Mouse (Mus musculus) heart, embryonic 14.5 days (tissue): ENCODE measurements around the gene Gjb3. TPM values are rescaled to one million over a fixed set of nuclear protein-coding genes. Genes with fewer than 3 reads are reported as not detected.

ENCODE experiments used
- ATAC-seq: fragments of 200-750 bp; cut with Nextera tagmentation; 2 replicates; pipeline ENCODE4 v1.8.0; 2017; ENCODE audit warnings: low read depth, moderate TSS enrichment; ENCODE audit not compliant: insufficient number of reproducible peaks, insufficient read depth, low FRiP score
- H3K27ac ChIP-seq, 2 experiments: fragments of 200-500 bp in 1 of 2; fragments of 300-500 bp in 1 of 2; sonication (generic) in 1 of 2; replicated peaks in 1 of 2; 2 replicates each; pipeline ENCODE4 v1.5.1; 2012 to 2014; ENCODE audit warnings: low read depth in 2 of 2, low read length in 2 of 2, control low read depth in 1 of 2, mild to moderate bottlenecking in 1 of 2, mixed read lengths in 1 of 2; ENCODE audit not compliant: control insufficient read depth in 1 of 2, insufficient read depth in 1 of 2
- H3K27me3 ChIP-seq: fragments of 300-500 bp; sonication (generic); 2 replicates; pipeline ENCODE4 v1.6.1; 2014; ENCODE audit warnings: mild to moderate bottlenecking, low read length, control low read depth; ENCODE audit not compliant: control insufficient read depth, insufficient read depth
- H3K36me3 ChIP-seq: fragments of 300-500 bp; sonication (generic); 2 replicates; pipeline ENCODE4 v1.6.1; 2014; ENCODE audit warnings: mild to moderate bottlenecking, control low read depth, low read length, mixed read lengths; ENCODE audit not compliant: control insufficient read depth, insufficient read depth
- H3K4me1 ChIP-seq, 2 experiments: fragments of 200-500 bp in 1 of 2; fragments of 300-500 bp in 1 of 2; sonication (generic) in 1 of 2; 2 replicates each; pipeline ENCODE4 v1.6.1; 2012 to 2014; ENCODE audit warnings: low read length in 2 of 2, control low read depth in 1 of 2, mixed read lengths in 1 of 2; ENCODE audit not compliant: control insufficient read depth in 2 of 2, insufficient read depth in 2 of 2
- H3K4me2 ChIP-seq: fragments of 300-500 bp; sonication (generic); 2 replicates; pipeline ENCODE4 v1.6.1; 2014; ENCODE audit warnings: mild to moderate bottlenecking, low read length
- H3K4me3 ChIP-seq, 2 experiments: fragments of 200-500 bp in 1 of 2; fragments of 300-500 bp in 1 of 2; sonication (generic) in 1 of 2; 2 replicates each; pipeline ENCODE4 v1.5.1; 2012 to 2014; ENCODE audit warnings: low read length in 2 of 2, mild to moderate bottlenecking in 2 of 2, control low read depth in 1 of 2, low read depth in 1 of 2, moderate library complexity in 1 of 2; ENCODE audit not compliant: control insufficient read depth in 1 of 2, insufficient read depth in 1 of 2
- H3K9ac ChIP-seq: fragments of 300-500 bp; sonication (generic); 2 replicates; pipeline ENCODE4 v1.6.1; 2014; ENCODE audit warnings: mild to moderate bottlenecking, low read length
- H3K9me3 ChIP-seq: fragments of 300-500 bp; sonication (generic); 2 replicates; pipeline ENCODE4 v1.6.1; 2016; ENCODE audit warnings: low read length, control low read depth; ENCODE audit not compliant: control insufficient read depth
- WGBS: fragments of 180-500 bp; shearing (Covaris S2); extraction: QIAGEN DNeasy Blood & Tissue Kit; methylation state at CpG from one replicate; pipeline ENCODE4 v1.1.7; 2014; 5-methylcytosine and 5-hydroxymethylcytosine counted together
- polyA plus RNA-seq: library from polyadenylated mRNA; unstranded; fragments of >200 nt; fragmentation: Nextera tagmentation; extraction: Ambion mirVana; gene quantifications from 2 replicates; pipeline ENCODE4 v1.2.1, GENCODE M21; 2014

Gene Gjb3
- polyA plus RNA-seq, 1 experiment from 2014 or later = 0.12 TPM

DNA sequence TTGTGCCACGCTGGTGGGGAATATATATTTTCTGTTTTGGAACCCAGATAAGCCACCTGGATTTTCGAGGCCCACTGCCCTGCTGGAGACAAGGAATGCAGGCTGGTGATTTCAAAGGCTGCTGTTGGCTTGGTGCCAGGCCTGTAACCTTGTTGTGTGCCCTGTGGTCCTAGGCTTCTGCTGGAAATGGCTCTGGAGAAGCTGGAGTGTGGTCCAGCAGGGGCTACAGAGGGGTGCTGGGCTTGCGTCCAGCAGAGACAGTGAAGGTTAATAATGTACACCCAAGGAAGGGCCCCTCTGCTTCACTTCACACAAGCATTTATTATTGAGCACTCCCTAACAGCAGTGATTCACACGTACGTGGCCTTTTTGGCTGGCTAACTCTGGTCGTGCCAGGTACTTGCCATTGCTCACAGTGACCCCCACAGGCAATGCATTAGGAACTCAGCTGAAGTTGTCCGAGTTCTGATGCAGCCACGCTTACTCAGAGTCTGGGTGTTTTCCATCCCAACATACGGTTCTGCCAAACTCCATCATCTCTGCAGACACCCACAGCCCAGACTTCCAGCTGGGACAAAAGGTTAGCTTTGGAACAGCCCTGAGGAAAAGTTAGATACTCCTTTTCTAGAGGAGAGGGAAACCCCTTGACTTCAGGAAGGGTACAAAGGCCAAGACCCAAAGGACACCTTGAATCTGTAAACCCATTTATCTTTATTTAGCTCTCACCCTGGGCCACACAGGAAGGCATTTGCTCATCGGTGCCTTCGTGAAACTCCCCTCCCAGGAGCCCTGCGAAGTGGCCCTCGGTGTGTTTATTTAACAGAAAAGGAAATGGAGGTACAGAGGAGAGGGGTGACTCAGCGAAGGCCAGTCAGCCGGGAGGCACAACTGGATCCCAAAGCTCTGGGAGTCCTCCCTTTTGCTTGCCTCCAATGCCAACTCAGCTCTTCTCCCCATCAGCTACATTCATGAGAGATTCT is 24.2 kb upstream of the Gjb3 start:
- Histone ChIP-seq H3K4me3 (no peak overlapping the region), H3K4me1 (peaks cover 16 to 23% of the 10 kb centered on the region in 2 experiments), H3K36me3 (no peaks in the 10 kb centered on the region), H3K27me3 (0 out of 2 replicates have a peak, but pooled peaks cover 3% of the 10 kb centered on the region), H3K4me2 (peak overlapping the region; percentile 5; the same call in 1 of the 2 replicates), H3K9me3 (no peaks in the 10 kb centered on the region), H3K27ac (peak overlapping the region in 1 of 2 experiments; percentile 57; a peak in 2 of 4 replicates), H3K9ac (no peak overlapping the region)
- 48% methylated on average over 15 of the region's 15 CpGs for WGBS
- no peak for ATAC-seq

DNA sequence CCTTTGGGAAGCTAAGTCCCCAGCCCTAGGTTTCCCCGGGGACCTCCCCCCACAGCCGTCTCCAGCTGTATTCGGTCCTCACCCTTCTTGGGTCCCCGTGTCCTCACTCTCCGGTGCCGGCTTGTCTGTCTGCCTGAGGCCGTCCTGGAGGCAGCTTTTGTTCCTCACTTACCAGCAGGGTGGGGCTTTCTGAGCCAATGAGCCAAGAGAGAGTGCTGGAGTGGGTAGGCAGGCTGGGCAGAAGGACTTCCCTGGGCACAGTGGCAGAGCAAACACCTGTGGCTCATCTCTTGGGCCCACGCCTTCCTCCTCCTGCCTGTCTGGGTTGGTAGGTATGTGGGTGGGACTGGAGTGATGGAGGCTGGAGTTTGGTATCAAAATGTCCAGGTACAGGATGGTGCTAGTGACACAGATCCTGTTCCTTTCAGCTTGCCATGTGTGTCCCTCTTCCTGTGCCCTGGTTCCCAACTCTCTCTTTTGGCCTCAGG is 23.4 kb upstream of the Gjb3 start, which contains the start of gene Gjb4:
Gjb4 (minus strand) TSS at position 131 of the 488 bp plus-strand sequence.
- 56% methylated on average over 8 of the region's 8 CpGs for WGBS
- no peak within 1 kb of the TSS for H3K9ac ChIP-seq
- no peaks in the 10 kb centered on the region for H3K36me3 ChIP-seq
- no peak within 1 kb of the TSS for H3K4me3 ChIP-seq
- peak within 1 kb of the TSS; percentile 5; the same call in 1 of the 2 replicates for H3K4me2 ChIP-seq
- peak within 1 kb of the TSS in 1 of 2 experiments; percentile 57; a peak in 2 of 4 replicates for H3K27ac ChIP-seq
- peaks cover 16 to 23% of the 10 kb centered on the region in 2 experiments for H3K4me1 ChIP-seq
- 0 out of 2 replicates have a peak, but pooled peaks cover under 1% of the 10 kb centered on the region for H3K27me3 ChIP-seq
- no peaks in the 10 kb centered on the region for H3K9me3 ChIP-seq
- no peak for ATAC-seq

DNA sequence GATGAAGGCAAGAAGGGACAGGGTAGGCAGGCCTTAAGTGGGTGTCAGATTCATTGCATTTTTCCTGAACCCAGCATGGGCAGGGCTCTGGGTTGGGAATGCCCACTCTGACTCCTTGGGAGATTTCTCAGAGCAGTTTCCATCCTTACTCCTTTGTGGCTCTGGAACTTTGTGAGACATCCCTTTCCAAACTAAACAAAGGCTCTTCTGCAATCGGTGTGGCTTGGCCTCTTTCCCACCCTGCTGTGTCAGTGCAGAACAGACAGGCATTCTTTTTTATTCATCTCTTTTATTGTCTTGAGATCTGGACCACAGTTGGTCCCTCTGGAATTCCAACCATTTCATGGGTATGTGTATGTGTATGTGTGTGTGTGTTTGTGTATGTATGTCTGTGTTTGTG is 21.9 kb upstream of the Gjb3 start:
- no peak for ATAC-seq
- Histone ChIP-seq H3K9ac (no peak overlapping the region), H3K36me3 (no peaks in the 10 kb centered on the region), H3K4me1 (peaks cover 14 to 18% of the 10 kb centered on the region in 2 experiments), H3K27ac (no peak overlapping the region), H3K9me3 (no peaks in the 10 kb centered on the region), H3K27me3 (no peaks in the 10 kb centered on the region), H3K4me3 (no peak overlapping the region), H3K4me2 (no peak overlapping the region)
- 36% methylated on average over 1 of the region's 1 CpGs for WGBS

DNA sequence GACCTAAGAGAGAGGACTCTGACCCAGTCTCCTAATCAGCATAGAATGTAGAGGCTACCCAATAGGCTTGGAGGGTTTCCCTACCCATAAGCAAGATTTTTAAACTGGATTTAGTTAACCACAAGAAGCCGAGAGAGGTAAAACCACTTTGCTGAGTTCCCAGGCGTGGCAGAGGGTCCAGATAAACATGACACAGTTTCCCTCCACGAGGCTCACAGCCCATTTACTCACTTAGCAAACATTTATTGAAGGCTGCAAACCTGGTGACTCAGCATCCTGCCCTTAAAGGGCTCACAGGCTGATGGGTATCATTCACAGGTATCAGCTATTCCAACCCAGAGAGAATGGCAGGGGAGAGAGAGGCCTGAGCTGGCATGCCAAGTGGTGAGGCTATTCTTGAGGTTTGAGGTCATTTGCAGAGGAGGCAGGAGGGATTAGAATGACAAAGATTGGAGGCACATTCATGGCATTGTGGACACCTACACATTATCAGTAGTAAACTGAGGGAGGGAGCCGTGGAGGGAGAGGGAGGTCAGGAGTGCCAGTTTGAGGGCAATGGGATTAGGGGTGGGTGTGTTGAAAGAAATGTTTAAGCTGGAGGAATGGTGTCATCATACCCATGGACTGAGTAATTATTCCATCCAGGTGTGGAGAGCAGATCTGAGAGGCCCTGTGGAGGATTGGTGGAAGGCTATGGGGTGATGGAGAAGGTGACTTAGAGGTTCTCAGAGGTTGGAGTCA is 19.1 kb upstream of the Gjb3 start:
- no peaks in the 10 kb centered on the region for H3K9me3 ChIP-seq
- no peak overlapping the region for H3K4me2 ChIP-seq
- ATAC-seq = no peak
- peaks cover 12 to 14% of the 10 kb centered on the region in 2 experiments for H3K4me1 ChIP-seq
- no peak overlapping the region for H3K27ac ChIP-seq
- no peaks in the 10 kb centered on the region for H3K36me3 ChIP-seq
- no peak overlapping the region for H3K4me3 ChIP-seq
- no peak overlapping the region for H3K9ac ChIP-seq
- no peaks in the 10 kb centered on the region for H3K27me3 ChIP-seq
- 56% methylated on average over 4 of the region's 4 CpGs for WGBS

DNA sequence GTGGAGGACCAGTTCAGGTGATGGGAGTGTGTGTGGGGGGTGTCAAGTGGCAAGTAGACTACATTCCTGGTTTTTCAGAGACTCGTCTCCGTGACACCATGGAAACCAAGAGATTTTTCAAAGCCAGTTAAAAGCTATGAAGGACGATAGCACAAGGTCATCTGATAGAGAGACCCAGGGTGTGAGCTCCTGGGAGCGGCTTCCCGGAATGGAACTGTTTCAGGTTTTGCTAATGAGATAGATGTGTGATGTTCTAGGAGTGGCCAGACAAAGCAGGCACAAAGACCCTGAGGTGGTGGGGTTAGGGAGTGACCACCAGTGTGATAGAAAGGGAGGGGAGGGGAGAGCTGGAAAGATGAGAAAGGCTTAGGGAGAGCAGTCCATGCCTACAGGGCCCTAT is 14.4 kb upstream of the Gjb3 start:
- H3K27ac ChIP-seq = no peak overlapping the region
- no peak overlapping the region for H3K4me3 ChIP-seq
- H3K27me3 ChIP-seq = no peaks in the 10 kb centered on the region
- no peaks in the 10 kb centered on the region for H3K36me3 ChIP-seq
- ATAC-seq = no peak
- H3K4me2 ChIP-seq = no peak overlapping the region
- WGBS = 56% methylated on average over 5 of the region's 5 CpGs
- no peaks in the 10 kb centered on the region for H3K9me3 ChIP-seq
- H3K4me1 ChIP-seq = no peaks in the 10 kb centered on the region
- H3K9ac ChIP-seq = no peak overlapping the region

DNA sequence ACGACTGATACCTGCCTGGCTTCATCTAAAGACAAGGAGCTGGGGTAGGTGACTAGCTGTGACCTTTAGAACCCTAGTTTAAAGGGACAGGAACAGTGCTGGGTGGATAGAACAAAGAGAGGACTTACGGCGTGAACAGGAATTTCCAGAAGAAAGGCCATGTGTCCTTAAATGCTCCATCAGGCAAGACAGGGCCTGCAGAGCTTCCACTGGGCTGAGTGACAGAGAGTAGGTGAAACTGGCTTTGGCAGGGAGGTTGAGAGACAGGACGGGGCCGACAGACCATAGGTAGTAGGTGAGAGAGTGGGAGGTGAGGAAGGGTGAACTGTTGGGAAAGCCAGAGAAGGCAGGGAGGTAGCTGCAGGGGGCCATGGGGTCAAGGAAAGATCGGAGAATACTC is 10.7 kb upstream of the Gjb3 start:
- no peaks in the 10 kb centered on the region for H3K36me3 ChIP-seq

DNA sequence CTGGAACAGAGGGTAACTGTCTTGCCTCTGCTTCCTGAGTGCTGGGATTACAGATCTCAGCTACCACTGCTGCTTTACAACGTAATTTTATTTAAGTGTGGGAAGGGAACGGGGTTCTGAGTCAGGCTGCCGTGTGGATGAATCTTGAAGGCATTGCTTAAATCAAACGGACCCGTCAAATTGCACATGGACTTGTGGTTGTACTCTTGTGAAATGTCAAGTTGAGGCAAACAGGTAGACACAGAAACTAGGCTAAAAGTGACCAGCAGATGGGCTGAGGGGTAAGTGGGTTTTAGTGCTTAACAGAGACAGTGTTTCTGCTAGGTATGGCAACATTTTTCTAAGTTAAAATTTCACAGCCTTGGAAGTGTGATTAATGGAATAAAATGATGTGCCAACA is 7.0 kb upstream of the Gjb3 start:
- no peak overlapping the region for H3K4me2 ChIP-seq
- no peaks in the 10 kb centered on the region for H3K36me3 ChIP-seq
- no peak for ATAC-seq
- no peak overlapping the region for H3K4me3 ChIP-seq
- no peak overlapping the region for H3K27ac ChIP-seq
- WGBS = 87% methylated on average over 5 of the region's 5 CpGs
- no peaks in the 10 kb centered on the region for H3K4me1 ChIP-seq
- H3K9me3 ChIP-seq = no peaks in the 10 kb centered on the region
- H3K9ac ChIP-seq = no peak overlapping the region
- H3K27me3 ChIP-seq = peaks cover 4% of the 10 kb centered on the region

More for the DNA sequence above, 10.7 kb upstream of the Gjb3 start:
- ATAC-seq = no peak
- Histone ChIP-seq H3K4me3 (no peak overlapping the region), H3K27ac (no peak overlapping the region), H3K4me2 (no peak overlapping the region), H3K9me3 (no peaks in the 10 kb centered on the region), H3K27me3 (no peaks in the 10 kb centered on the region), H3K4me1 (no peaks in the 10 kb centered on the region), H3K9ac (no peak overlapping the region)
- 45% methylated on average over 6 of the region's 6 CpGs for whole genome bisulfite sequencing
